Comparison of ENCODE assay signal across 11 mouse cellular contexts in the genomic region with DNA sequence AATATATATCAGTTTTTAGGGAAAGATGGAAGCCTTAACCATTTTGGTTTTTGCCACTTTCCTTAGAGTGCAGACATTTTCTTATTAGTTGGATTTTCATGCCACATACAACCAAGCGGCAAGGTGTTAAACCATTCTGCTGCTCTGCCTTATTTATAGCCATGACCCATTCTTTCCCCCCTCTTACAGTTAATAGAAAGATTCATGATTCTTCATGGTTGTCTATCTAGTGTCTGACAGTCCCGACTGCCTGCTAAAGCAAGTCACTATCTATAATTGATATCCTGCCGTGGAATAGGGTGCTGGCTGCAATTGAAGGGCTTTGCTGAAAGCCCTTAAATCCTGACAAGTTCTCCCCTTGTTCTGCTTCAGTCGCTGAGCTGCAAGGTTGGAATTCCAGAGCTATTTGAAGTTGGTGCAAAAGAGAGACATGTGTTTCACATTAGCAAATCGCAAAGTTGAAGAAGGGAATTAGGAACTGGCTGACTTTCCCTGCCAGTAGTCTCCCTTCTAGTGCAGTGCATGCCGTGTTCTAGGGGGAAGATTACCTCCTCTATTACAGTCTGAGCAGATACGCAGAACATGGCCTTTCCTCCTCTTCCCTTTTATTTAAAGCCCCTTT.
DNase-seq lines count a peak whose midpoint lies in the region; ATAC-seq and TF ChIP-seq lines count a peak whose summit lies in the region.
"Had no signal": no experiment of that assay in that cellular context is flagged by ENCODE, and none has a peak within 500 bp of the region (broad histone marks: within the 10 kb centered on the region; RNA-seq: fewer than 3 reads in every experiment).

No protein-coding gene starts in this region.

- peaks cover 4 to 16% of the 10 kb centered on the region in 2 experiments for H3K4me1 ChIP-seq in heart, embryonic 14.5 days (ENCODE audit: control insufficient read depth in 2 of 2, insufficient read depth in 2 of 2, low read length in 2 of 2)
- H3K4me1 ChIP-seq in embryonic fibroblast, embryonic 13.5 days (ENCODE audit: control insufficient read depth, insufficient read depth, low read length): peaks cover 33% of the 10 kb centered on the region
- H3K4me1 ChIP-seq in neural tube, embryonic 12.5 days: peaks cover 11% of the 10 kb centered on the region
- H3K4me1 ChIP-seq: liver, embryonic 15.5 days had no signal

- peaks cover 68% of the 10 kb centered on the region for H3K27me3 ChIP-seq in heart, embryonic 14.5 days (ENCODE audit: control insufficient read depth, insufficient read depth, low read length)
- H3K27me3 ChIP-seq in neural tube, embryonic 12.5 days (replicated peaks): no peaks in the 10 kb centered on the region
- H3K27me3 ChIP-seq: liver, embryonic 15.5 days had no signal

- no peaks in the 10 kb centered on the region for H3K9me3 ChIP-seq in heart, embryonic 14.5 days (ENCODE audit: control insufficient read depth, low read length)
- no peaks in the 10 kb centered on the region for H3K9me3 ChIP-seq in neural tube, embryonic 12.5 days
- H3K9me3 ChIP-seq: liver, embryonic 15.5 days had no signal

- ATAC-seq in heart, embryonic 14.5 days (ENCODE audit: insufficient number of reproducible peaks, insufficient read depth, low FRiP score, low read depth): peak; percentile 54
- ATAC-seq in neural tube, embryonic 12.5 days (ENCODE audit: low FRiP score, low read depth): peak; percentile 33; the same call in 1 of the 2 replicates
- ATAC-seq: hindbrain, postnatal 0 days had no signal

- TF ChIP-seq CTCF in embryonic fibroblast, embryonic 13.5 days (IDR thresholded peaks at IDR 0.05; ENCODE audit: borderline replicate concordance, insufficient read depth, low read length): no peak

- no peak overlapping the region for H3K4me3 ChIP-seq in heart, embryonic 14.5 days (ENCODE audit: control insufficient read depth in 1 of 2, insufficient read depth in 1 of 2, low read depth in 1 of 2, low read length in 2 of 2)
- no peak overlapping the region for H3K4me3 ChIP-seq in embryonic fibroblast, embryonic 13.5 days (ENCODE audit: insufficient read depth, low read length)
- no peak overlapping the region for H3K4me3 ChIP-seq in neural tube, embryonic 12.5 days
- H3K4me3 ChIP-seq: liver, embryonic 15.5 days had no signal

- H3K4me2 ChIP-seq in heart, embryonic 14.5 days (ENCODE audit: low read length): peak overlapping the region; percentile 35
- H3K4me2 ChIP-seq in neural tube, embryonic 12.5 days (replicated peaks): no peak overlapping the region
- H3K4me2 ChIP-seq: liver, embryonic 15.5 days had no signal

- no peak for DNase-seq in heart, adult 9 months (ENCODE audit: low spot score in 2 of 2)
- peak; percentile 5 for DNase-seq in lung, postnatal 25 days (ENCODE audit: low spot score)
- no peak for DNase-seq in lung, adult 18-20 months
- DNase-seq in layer of hippocampus, postnatal 25 days (ENCODE audit: extremely low spot score in 1 of 2, low spot score in 1 of 2): no peak
- DNase-seq in adrenal gland, postnatal 36 days: no peak
- DNase-seq: layer of hippocampus, adult 9-11 months had no signal

- H3K36me3 ChIP-seq in heart, embryonic 14.5 days (ENCODE audit: control insufficient read depth, insufficient read depth, low read length): peaks cover 20% of the 10 kb centered on the region; the same call in 1 of the 2 replicates
- H3K36me3 ChIP-seq in neural tube, embryonic 12.5 days: peaks cover 21% of the 10 kb centered on the region
- H3K36me3 ChIP-seq: liver, embryonic 15.5 days had no signal

- no peak for TF ChIP-seq POLR2A in embryonic fibroblast, embryonic 13.5 days (IDR thresholded peaks at IDR 0.05; ENCODE audit: low read depth, low read length)

- no peak overlapping the region for H3K9ac ChIP-seq in heart, embryonic 14.5 days (ENCODE audit: low read length)
- no peak overlapping the region for H3K9ac ChIP-seq in neural tube, embryonic 12.5 days
- H3K9ac ChIP-seq: liver, embryonic 15.5 days had no signal

- no peak overlapping the region; a peak in 1 of 4 replicates for H3K27ac ChIP-seq in heart, embryonic 14.5 days (replicated peaks in 1 of 2; ENCODE audit: control insufficient read depth in 1 of 2, insufficient read depth in 1 of 2, low read depth in 2 of 2, low read length in 2 of 2)
- H3K27ac ChIP-seq in embryonic fibroblast, embryonic 13.5 days (ENCODE audit: insufficient read depth, low read length): peak overlapping the region; percentile 72
- H3K27ac ChIP-seq in neural tube, embryonic 12.5 days: no peak overlapping the region
- H3K27ac ChIP-seq: hindbrain, postnatal 0 days; liver, embryonic 15.5 days had no signal

- 14% methylated on average over 7 of the region's 7 CpGs for WGBS in heart, embryonic 14.5 days
- 31% methylated on average over 7 of the region's 7 CpGs for WGBS in neural tube, embryonic 12.5 days
